Mouse (Mus musculus): ENCODE results near the gene Gga3.
"Not testable (repeated sequence)": the region's sequence is repeated elsewhere in the genome, so short reads cannot be mapped to it uniquely, and the experiment has no call there.

The Gga3 gene

DNA sequence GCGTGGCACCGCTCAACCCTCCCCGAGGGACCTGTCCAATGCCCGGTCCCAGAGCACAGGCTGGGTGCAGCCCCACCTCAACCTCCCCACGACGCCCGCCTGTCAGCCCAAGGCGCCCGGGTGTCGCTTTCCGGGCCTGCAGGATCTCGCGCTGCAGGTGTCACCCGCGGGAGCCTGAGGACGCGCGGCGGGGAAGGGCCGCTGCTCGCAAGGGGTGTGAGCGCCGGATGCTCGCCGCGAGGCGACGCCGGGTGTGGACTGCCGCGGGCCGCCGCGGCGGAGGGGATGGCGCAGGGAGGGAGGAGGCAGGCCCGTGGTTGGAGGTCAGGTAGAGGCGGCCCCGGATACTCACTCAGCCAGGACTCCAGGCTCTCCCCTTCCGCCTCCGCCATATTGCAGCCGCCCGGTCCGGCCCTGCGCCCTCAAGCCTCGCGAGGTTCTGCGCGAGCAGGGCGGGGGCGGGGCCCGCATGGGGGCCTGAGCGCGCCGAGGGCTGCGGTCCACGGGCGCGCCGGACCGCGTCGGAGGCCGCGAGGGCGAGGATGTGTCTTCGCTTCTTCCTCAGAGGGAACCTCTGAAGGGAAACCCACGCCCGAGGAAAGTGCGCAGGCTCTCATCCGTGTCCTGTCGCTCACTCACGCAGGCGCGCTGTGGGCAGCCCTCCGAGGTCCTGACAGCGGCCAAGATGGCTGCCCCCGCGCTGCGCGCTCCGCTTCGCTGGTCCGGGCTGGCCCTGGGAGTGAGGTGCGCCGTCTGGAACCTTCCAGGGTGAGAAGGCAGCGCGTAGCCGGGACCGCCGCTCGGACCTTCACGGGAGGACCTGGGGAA is at the start of gene Gga3, which contains the start of gene Mrps7:
Gene Gga3, minus strand, starts transcription at position 576 of the 828 bp plus-strand sequence.
Gene Mrps7, plus strand, starts transcription at position 450 of the 828 bp plus-strand sequence.
- DNase-seq (ENCODE audit: low spot score in 2 of 2), result peak; percentile 81 to 87

DNA sequence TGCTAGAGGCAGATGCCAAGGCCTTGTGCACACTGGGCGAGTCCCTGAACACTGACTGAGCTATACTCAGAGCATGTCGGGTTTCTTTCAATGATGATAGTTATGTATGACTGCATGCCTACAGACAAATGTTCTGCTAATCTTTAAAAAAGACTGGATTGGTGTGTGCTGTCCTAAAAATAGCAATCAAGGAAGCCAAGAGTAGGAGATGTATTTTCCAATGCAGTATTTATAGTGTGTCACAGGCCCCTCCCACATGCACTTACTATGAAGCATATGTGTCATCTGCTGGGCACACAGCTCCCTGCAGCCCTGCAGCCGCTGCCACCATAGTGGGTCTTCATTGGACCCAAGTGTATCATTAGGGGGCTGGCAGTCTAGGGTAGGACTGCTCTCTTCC is 49.3 kb upstream of the Gga3 start:
- DNase-seq (ENCODE audit: low spot score in 2 of 2), result peak; percentile 48 to 49

DNA sequence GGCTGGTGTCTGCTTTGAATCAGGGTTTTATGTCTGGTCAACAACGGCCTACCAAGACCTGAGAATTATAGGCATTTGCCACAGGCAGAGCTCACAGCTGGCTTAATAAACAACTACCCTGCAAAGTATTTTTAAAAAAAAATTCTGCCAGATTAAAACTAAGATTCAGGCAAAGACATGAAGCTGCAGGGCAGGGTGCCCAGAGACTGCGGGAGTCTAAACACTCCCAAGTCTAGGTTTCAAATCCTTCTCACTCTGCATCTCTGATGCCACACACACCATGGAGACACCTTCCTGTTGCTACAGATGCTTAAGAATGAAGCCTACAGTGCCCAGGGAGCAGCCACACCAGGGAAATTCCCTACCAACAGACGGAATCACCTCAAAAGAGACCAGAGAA is 47.8 kb upstream of the Gga3 start:
- no peak for DNase-seq (ENCODE audit: low spot score in 2 of 2)

DNA sequence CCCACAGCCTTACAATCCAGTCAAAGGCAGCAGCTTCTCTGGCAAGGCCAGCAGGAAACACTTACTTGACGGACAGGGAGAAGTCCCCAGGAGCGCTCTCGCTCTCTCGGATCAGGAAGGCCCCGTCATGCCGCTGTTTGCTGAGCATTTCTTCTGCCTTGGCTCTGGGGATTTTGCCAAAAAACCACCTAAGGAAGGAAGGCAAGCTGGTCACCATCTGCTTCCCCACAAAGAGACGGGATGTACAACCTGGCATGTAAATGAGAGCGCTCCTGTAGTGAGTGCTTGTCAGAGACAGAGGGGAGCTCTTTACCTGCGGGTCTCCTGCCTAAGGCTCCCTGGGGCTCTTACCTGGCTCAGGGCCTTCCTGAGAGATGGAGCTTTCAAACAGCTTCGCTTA is 45.9 kb upstream of the Gga3 start:
- DNase-seq (ENCODE audit: low spot score in 2 of 2), result peak; percentile 54 to 67

DNA sequence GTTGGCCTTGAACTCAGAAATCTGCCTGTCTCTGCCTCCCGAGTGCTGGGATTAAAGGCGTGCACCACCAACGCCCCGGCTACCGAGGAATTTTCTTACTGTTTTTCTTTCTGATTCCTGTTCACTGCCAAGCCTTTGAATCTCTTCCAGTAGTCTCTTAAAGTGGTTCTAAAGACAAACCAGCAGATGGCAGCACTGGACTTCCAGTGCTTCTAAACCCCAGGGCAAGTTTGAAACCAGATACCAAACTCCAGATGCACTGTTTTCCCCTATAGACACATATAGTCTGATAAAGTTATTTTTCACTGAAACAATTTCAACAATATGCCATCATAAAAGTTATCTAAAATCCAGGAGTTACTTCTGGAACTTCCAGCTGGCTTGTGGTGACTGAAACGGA is 43.6 kb upstream of the Gga3 start:
- DNase-seq (ENCODE audit: low spot score in 2 of 2), result peak in 1 of 2 experiments; percentile 67

DNA sequence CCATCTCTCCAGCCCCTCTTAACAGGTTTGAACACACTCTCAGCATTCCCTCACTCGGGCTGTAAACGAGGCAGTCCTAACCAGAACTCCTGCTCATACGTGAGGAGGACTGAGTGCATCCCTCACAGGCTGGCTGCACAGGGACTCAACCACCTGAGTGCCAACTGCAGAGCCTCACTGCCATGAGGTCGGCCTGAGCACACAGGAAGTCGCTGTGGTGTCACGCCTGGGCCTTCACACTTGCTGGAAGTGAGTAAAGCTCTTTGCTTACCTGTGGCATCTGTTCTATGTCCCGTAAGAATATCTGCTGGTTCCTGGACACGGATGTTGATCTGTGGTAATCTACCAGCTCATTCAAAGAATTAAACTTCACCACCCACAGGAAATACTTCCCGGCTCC is 42.6 kb upstream of the Gga3 start:
- no peak for DNase-seq (ENCODE audit: low spot score in 2 of 2)

DNA sequence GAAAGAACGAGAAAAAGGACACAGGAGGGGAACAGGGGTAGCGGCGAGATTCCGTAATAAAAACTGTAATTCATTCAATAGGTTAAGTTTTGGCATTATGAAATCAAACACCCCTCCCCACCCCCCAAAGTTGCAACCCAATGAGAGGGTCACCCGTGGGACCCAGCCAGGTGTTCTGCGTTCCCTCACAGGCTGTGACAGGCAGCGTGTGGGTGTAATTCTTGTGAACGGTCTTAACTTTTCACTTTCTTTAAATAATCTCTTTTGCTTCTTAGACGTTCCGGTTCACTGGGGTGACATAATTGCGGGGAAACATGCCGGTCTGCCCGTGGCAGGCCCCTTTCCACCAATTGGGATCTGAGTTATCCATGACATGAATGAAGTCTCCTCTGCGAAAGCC is 41.6 kb upstream of the Gga3 start:
- not testable (repeated sequence) for DNase-seq (ENCODE audit: low spot score in 2 of 2)

DNA sequence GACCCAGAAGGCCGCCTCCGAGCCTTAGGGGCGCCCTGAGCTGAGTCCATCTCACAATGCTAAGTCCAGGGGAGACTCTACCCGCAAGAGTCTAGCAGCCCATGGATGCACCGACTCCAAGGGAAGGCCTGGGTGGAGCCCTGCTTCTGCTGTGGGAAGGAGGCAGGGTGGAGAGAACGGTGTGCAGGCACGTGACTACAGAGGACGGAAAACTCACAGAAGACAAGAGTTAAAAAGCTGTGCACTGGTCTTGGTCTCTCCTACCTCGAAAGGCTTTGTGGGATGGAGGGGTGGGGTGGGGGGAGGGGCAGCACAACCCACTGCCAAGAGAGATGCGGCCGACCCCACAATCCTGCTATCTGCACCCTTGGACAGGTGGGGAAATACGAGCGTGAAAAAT is 40.5 kb upstream of the Gga3 start:
- no peak for DNase-seq (ENCODE audit: low spot score in 2 of 2)

DNA sequence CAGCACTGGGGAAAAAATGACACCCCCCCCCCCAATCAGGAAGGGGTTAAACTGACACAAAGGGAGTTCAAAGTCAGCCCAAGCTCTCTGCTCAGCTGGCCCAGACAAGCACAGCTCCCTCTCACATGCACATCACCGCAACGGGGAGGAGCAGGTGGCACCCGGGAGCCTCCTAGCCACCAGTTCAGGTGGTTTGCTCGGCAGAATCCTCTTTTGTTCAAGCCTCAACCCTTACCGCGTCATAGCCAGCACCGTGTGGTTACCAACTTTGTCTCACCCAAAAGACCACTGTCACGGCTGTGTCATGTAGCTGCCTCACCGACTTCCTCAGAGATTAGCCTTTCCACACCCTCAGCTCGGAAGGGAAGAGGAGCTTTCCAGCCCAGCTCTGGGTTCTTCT is 39.4 kb upstream of the Gga3 start:
- DNase-seq (ENCODE audit: low spot score in 2 of 2), result no peak

DNA sequence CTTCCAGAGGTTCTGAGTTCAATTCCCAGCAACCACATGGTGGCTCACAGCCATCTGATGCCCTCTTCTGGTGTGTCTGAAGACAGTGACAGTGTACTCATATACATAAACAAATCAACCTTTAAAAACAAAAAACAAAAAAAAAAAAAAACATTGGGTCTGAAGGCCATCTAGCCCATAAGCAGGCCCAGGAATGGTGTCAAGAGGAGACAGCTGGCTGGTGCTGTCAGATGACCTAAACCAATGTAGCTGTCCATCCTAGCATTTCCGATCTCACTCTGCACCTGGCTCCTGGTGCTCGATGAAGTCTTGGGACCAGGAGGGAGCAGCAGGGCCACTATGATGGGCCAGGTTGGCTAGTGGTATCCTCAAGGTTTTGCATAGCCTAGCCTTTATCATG is 38.9 kb upstream of the Gga3 start:
- no peak for DNase-seq (ENCODE audit: low spot score in 2 of 2)

DNA sequence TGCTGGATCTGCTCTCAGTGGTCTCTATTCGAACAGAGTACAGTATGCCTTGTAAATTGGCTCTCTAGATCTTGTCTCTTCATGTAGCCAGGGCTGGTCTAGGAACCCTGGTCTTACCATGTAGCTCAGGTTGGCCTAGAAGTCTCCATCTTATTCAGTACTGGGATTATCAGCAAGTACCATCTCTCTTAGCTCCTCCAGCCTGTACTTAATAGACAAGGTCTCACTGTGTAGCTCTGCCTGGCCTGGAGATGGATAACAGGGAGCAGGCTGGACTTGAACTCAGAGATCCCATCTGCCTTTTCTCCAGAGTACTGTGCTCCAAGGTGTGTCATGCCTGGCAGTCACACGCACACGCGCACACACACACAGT is 37.8 kb upstream of the Gga3 start:
- DNase-seq (ENCODE audit: low spot score in 2 of 2), result no peak

DNA sequence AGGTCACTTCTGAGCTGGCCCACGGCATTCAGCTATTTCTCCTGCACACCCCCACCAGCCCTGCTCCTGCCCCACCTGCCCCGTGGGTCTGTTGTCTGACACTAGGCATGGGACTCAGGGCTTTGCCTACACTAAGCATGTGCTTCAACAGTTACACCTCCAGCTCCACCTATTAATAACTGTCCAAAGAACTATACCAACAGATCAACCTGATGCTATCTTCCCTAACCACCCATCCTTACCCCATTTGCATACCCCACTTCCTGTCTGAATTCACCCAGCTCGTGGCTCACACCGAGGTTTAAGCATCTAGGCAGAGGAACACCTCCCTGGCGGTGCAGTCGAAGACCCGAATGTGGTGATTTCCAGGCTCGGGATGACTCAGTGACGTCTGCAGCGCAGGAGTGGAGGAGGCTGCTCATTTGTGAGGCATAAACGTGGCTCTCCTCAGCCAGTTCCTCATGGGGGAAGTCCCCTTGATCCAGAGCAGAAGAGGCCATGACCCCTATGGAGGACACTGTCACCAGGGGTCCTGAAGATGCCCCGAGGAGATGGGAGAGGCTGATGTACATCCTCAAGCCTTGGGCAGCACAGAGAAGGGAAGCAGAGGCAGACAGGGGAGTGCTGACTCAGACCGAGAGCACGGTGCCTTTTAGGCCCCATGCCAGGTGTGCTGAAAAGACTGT is 37.3 kb upstream of the Gga3 start:
- peak; percentile 33 to 55 for DNase-seq (ENCODE audit: low spot score in 2 of 2)

DNA sequence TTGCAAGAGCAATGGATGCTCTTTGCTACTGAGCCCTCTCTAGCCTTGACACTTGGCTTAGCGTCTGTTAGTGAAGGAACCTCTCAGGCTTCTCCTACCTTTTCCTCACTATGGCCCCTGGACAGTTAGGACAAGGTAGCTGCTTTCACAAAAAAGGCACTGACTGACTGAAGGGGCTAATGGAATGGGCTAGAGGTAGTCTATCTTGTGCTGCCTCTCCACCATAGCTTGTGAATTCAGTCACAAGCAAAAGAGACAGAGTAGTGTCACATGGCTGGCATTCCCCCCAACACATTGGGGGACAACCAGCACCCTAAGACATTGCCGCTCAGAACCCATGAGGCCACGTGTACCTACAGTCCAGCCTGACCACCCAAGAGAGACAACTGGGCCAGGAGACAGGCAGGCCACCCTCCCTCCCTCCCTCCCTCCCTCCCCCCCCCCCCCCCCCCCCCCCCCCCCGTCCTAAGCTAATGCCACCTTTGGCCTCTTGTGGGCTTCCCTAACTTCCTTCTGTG is 36.5 kb upstream of the Gga3 start:
- no peak for DNase-seq (ENCODE audit: low spot score in 2 of 2)

DNA sequence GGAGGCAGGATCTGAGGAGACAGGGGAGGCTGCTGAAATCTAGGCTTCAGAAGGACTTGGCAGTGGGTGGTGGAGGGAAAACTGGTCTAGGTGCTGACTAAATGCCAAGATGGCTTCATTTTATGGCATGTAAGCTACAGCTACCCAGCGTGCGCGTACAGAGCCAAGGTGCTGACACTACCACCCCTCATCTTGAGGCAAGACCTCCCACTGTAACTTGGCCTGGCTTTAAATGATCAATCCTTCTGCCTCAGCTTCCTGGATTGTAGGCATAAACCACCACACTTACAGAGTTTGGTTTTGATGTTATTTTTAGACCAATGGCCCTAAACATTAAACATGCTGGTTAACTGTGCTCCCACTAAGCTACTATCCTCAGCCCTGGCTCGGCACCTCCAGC is 35.7 kb upstream of the Gga3 start:
- DNase-seq (ENCODE audit: low spot score in 2 of 2), result no peak

DNA sequence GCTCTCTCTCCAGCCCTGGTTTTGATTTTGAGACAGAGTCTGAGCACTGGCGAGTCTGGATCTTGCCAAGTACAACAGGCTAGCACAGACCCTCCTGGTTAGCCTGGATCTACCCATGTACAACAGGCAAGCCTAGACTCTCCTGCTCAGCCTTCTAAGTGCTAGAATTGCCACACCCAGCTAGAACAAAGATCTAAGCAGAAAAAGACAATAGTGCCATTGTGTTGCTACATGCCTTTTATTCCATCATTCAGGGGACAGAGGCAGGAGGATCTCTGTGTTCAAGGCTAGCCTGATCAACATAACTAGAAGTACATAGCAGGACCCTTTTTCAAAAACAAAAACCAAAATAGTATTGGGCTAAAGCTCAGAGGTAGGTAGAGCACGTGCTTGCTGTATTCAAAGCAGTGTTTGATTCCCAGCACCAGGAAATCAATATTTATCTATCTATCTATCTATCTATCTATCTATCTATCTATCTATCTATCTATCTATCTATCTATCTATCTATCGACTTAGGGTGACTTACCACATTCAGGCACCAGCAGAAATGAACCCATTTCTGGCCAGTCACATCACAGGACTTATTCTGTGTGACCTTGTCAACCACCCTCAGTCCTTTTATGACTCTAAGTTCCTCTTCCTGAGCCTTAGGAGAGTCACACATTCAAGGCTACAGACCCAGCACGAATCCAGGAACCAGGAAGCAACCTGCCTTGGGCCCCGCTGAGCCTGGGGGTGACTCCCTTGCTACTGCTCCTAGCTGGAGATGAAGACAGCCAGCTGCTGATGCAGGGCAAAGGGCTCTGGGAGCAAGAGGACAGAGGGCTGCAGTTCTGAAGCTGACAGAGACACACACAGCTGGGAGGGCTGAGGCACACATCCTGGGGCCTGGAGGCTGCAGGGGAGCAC is 34.9 kb upstream of the Gga3 start:
- DNase-seq (ENCODE audit: low spot score in 2 of 2), result no peak

DNA sequence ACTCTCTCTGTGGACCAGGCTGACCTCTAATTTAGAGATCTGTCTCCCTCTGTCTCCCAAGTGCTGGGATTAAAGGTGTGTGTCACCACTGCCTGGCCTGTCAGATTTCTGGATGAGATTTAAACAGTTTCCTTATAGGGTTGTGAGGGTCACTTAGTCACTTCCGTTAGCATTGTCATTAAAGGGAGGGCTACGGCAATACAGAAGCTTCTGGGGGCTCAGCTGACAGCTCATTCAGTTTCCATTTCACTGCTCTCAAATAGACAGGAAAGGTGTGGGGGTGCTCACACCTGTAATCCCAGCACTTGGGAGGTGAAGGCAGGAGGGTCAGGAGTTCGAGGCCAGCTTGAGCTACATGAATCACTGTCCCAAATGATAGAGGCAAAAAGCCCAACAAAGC is 33.1 kb upstream of the Gga3 start:
- DNase-seq (ENCODE audit: low spot score in 2 of 2), result no peak

DNA sequence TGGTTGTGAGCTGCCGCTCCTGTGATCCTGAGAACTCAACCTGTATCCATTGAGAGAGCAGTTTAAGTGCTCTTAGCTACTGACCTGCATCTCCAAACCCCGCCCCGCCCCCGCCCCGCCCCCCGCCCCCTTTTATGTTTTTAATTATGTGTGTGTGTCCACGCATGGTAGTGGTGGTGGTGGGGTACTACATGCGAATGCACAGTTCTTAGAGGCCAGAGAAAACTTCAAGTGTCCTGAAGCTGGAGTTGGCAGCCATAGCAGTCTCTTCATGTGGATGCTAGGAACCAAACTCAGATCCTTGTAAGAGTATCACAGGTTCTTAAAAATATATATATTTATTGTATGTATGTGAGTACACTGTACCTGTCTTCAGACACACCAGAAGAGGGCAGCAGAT is 31.6 kb upstream of the Gga3 start:
- no peak for DNase-seq (ENCODE audit: low spot score in 2 of 2)

DNA sequence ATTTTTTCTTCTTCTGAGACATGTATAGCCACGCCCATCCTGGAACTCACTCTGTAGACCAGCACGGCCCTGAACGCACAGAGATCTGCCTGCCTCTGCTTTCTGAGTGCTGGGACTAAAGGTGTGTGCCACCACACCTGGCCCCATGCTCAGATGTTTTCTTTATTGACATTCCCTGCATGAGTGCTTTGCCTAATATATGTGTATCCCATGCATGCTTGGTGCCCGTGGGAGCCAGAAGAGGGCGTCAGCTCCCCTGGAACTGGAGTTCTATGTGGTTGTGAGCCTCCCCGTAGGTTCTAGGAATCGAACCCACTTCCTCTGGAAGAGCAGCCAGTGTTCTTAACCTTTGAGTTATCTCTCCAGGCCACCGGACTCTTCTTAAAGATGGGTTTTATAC is 31.2 kb upstream of the Gga3 start:
- DNase-seq (ENCODE audit: low spot score in 2 of 2), result no peak

DNA sequence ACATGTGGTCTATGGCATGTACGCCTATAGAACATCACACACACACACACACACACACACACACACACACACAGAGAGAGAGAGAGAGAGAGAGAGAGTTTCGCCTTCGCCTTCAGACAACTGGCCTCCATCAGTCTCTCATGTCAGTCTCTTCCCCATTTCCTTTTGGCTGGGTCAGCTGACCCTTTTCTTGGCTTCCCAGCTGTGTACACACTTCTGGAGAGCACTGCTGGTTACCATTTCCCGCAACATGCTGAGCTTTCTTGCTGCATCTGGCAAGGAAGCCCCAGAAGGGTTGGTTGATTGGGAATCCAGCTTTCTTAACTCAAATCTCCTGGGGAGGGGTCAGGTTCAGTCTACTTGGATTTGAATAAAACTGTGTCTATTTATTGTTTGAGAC is 30.3 kb upstream of the Gga3 start:
- no peak for DNase-seq (ENCODE audit: low spot score in 2 of 2)

DNA sequence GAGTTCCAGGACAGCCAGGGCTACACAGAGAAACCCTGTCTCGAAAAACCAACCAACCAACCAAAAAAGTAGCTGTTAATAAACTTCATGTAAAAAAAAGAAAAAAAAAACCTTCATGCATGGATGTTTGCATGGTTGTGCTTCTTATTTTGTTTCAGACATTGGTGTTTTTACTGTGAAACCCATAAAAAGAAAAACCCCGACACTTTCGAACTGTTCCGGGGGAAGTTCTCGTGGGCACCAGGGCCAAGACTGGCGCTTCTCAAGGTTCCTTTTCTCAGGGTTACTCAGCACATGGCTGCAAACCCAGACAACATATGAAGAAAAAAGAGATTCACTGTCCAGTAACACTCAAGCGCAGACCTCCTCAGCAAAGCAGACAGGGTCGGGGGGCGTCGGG is 29.0 kb upstream of the Gga3 start:
- no peak for DNase-seq (ENCODE audit: low spot score in 2 of 2)

DNA sequence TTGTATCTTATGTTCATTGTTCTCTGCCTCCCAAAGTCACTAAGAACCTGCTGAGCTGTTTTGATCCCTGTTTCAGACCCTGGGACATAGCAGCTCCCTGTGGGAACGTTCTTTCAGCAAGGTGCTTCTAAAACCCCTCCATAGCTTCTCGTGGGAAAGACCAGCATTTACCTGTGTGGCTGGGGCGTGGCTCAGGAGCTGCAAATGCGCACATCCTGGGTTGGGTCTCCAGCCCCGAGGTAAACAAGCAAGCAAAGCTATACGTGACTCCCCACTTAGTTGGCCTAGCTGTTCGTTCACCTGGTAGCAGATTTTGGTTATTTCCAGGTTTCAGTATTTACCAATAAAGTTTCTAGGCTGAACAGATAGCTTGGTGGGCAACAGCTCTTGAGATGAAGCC is 28.4 kb upstream of the Gga3 start:
- DNase-seq (ENCODE audit: low spot score in 2 of 2), result no peak

DNA sequence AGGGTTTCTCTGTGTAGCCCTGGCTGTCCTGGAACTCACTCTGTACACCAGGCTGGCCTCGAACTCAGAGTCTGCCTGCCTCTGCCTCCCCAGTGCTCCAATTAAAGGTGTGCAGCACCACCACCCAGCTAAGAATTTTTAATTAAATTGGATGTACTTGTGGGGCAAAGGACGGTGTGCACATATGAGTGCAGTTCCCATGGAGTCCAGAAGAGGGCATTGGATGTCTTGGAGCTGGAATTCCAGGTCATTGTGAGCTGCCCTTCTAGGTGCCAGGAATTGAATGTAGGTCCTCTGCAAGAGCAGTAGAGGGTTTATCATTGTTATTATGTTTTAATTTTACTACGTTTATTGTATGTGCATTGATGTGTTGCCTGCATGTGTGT is 27.6 kb upstream of the Gga3 start:
- DNase-seq (ENCODE audit: low spot score in 2 of 2), result peak; percentile 39 to 43

Measured in right cerebral cortex, adult 2 months (tissue).